Mouse (Mus musculus) heart, embryonic 14.5 days (tissue): ENCODE measurements around the gene Gm6583. TPM values are rescaled to one million over a fixed set of nuclear protein-coding genes. Genes with fewer than 3 reads are reported as not detected.

Source experiments
- ATAC-seq: fragments of 200-750 bp; cut with Nextera tagmentation; 2 replicates; pipeline ENCODE4 v1.8.0; 2017; ENCODE audit warnings: low read depth, moderate TSS enrichment; ENCODE audit not compliant: insufficient number of reproducible peaks, insufficient read depth, low FRiP score
- H3K27ac ChIP-seq, 2 experiments: fragments of 200-500 bp in 1 of 2; fragments of 300-500 bp in 1 of 2; sonication (generic) in 1 of 2; replicated peaks in 1 of 2; 2 replicates each; pipeline ENCODE4 v1.5.1; 2012 to 2014; ENCODE audit warnings: low read depth in 2 of 2, low read length in 2 of 2, control low read depth in 1 of 2, mild to moderate bottlenecking in 1 of 2, mixed read lengths in 1 of 2; ENCODE audit not compliant: control insufficient read depth in 1 of 2, insufficient read depth in 1 of 2
- H3K27me3 ChIP-seq: fragments of 300-500 bp; sonication (generic); 2 replicates; pipeline ENCODE4 v1.6.1; 2014; ENCODE audit warnings: mild to moderate bottlenecking, low read length, control low read depth; ENCODE audit not compliant: control insufficient read depth, insufficient read depth
- H3K36me3 ChIP-seq: fragments of 300-500 bp; sonication (generic); 2 replicates; pipeline ENCODE4 v1.6.1; 2014; ENCODE audit warnings: mild to moderate bottlenecking, control low read depth, low read length, mixed read lengths; ENCODE audit not compliant: control insufficient read depth, insufficient read depth
- H3K4me1 ChIP-seq, 2 experiments: fragments of 200-500 bp in 1 of 2; fragments of 300-500 bp in 1 of 2; sonication (generic) in 1 of 2; 2 replicates each; pipeline ENCODE4 v1.6.1; 2012 to 2014; ENCODE audit warnings: low read length in 2 of 2, control low read depth in 1 of 2, mixed read lengths in 1 of 2; ENCODE audit not compliant: control insufficient read depth in 2 of 2, insufficient read depth in 2 of 2
- H3K4me2 ChIP-seq: fragments of 300-500 bp; sonication (generic); 2 replicates; pipeline ENCODE4 v1.6.1; 2014; ENCODE audit warnings: mild to moderate bottlenecking, low read length
- H3K4me3 ChIP-seq, 2 experiments: fragments of 200-500 bp in 1 of 2; fragments of 300-500 bp in 1 of 2; sonication (generic) in 1 of 2; 2 replicates each; pipeline ENCODE4 v1.5.1; 2012 to 2014; ENCODE audit warnings: low read length in 2 of 2, mild to moderate bottlenecking in 2 of 2, control low read depth in 1 of 2, low read depth in 1 of 2, moderate library complexity in 1 of 2; ENCODE audit not compliant: control insufficient read depth in 1 of 2, insufficient read depth in 1 of 2
- H3K9ac ChIP-seq: fragments of 300-500 bp; sonication (generic); 2 replicates; pipeline ENCODE4 v1.6.1; 2014; ENCODE audit warnings: mild to moderate bottlenecking, low read length
- H3K9me3 ChIP-seq: fragments of 300-500 bp; sonication (generic); 2 replicates; pipeline ENCODE4 v1.6.1; 2016; ENCODE audit warnings: low read length, control low read depth; ENCODE audit not compliant: control insufficient read depth
- WGBS: fragments of 180-500 bp; shearing (Covaris S2); extraction: QIAGEN DNeasy Blood & Tissue Kit; methylation state at CpG from one replicate; pipeline ENCODE4 v1.1.7; 2014; 5-methylcytosine and 5-hydroxymethylcytosine counted together
- polyA plus RNA-seq: library from polyadenylated mRNA; unstranded; fragments of >200 nt; fragmentation: Nextera tagmentation; extraction: Ambion mirVana; gene quantifications from 2 replicates; pipeline ENCODE4 v1.2.1, GENCODE M21; 2014

Gene Gm6583
- polyA plus RNA-seq, 1 experiment from 2014 or later, result not detected

DNA sequence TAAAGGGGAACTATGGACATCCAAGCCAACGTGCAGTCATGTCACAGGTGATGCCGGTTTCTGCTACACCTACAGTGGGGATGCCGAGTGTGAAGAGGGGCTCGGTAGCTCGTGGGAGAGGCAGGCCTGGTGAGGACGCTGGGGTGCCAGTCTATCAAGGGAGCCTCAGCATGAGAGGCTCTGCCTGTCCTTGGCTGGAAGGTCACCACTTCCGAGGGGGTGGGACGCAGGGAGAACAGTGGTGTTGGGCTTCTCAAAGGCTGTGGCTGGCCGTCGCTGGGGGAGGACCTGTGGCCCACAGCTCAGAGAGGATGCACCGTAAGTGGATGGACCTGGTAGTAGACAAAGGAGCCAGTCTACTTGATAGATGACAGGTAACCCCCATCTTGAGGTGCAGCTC lies 25.3 kb upstream of the Gm6583 start:
- H3K4me3 ChIP-seq, result no peak overlapping the region
- no peak overlapping the region for H3K4me2 ChIP-seq
- WGBS, result 63% methylated on average over 11 of the region's 11 CpGs
- no peaks in the 10 kb centered on the region for H3K9me3 ChIP-seq
- H3K36me3 ChIP-seq, result peaks cover 8% of the 10 kb centered on the region; the same call in 1 of the 2 replicates
- ATAC-seq, result no peak
- H3K4me1 ChIP-seq, result no peaks in the 10 kb centered on the region
- H3K9ac ChIP-seq, result no peak overlapping the region
- no peaks in the 10 kb centered on the region for H3K27me3 ChIP-seq
- H3K27ac ChIP-seq, result no peak overlapping the region

DNA sequence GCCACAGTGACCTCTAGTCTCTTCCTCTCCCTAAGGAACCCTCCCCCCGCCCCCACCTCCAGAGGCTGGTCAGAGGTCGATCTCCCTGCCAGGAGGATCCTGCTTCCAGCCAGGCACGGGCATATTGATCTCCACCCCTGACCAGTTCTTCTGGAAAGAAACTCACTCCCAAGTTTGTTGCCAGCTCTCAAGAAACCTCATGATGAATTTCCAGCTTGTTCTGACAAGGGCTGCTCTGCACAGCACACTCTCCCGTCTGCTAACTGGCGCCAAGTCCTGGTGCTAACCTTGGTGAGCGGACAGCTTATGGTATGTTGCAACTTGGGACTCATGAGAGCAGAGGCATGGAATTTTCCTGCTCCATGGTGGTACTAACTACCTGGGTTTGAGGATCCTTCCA lies 22.9 kb upstream of the Gm6583 start:
- 82% methylated on average over 6 of the region's 6 CpGs for WGBS
- no peak overlapping the region for H3K4me2 ChIP-seq
- no peak overlapping the region for H3K4me3 ChIP-seq
- H3K9ac ChIP-seq, result no peak overlapping the region
- no peaks in the 10 kb centered on the region for H3K27me3 ChIP-seq
- no peak for ATAC-seq
- H3K27ac ChIP-seq, result no peak overlapping the region
- H3K9me3 ChIP-seq, result no peaks in the 10 kb centered on the region
- peaks cover 30% of the 10 kb centered on the region for H3K36me3 ChIP-seq
- no peaks in the 10 kb centered on the region for H3K4me1 ChIP-seq

DNA sequence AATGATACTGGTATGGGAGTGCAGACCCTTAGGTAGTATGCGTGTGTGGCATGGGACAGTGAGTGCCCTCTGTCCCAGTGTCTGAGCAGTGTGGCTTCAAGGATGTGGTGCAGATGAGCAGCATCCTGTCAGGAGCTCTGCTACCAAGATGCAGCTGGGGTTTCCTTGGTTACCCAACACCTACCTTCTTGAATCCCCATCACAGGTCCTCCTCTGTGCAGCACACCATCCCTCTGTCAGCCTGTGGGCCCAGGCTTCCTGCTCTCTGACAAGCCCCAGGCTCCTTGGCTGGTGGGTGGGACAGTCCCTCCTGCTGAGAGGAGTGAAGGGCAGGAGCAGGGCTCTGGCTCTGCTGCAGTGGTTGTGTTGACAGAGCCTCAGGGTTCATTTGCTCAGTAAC lies 21.5 kb upstream of the Gm6583 start:
- ATAC-seq, result no peak
- no peaks in the 10 kb centered on the region for H3K27me3 ChIP-seq
- no peak overlapping the region for H3K9ac ChIP-seq
- H3K4me3 ChIP-seq, result no peak overlapping the region
- no peaks in the 10 kb centered on the region for H3K9me3 ChIP-seq
- 92% methylated on average over 1 of the region's 1 CpGs for WGBS
- no peak overlapping the region for H3K27ac ChIP-seq
- no peak overlapping the region for H3K4me2 ChIP-seq
- peaks cover 42% of the 10 kb centered on the region for H3K36me3 ChIP-seq
- no peaks in the 10 kb centered on the region for H3K4me1 ChIP-seq

DNA sequence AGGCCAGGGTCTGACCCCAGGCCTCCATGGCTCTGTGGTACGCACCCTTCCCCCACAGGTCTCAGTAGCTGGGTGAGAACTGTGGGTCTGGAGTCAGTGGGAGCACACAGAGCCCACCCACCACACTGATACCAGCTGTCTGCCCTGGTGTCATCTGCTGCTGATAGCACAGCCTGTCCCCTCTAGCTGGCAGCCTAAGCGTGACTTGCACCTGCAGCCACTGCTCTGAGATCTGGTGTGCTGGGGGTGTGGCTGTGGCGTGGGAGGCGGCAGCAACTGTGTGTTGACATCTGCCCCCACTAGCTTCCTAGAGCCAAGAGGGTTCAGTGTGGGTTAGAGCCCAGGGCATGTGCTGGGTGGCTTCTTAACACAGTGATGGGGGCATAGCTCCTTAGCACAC lies 20.3 kb upstream of the Gm6583 start:
- no peak for ATAC-seq
- Histone ChIP-seq H3K9ac (no peak overlapping the region), H3K27ac (no peak overlapping the region), H3K27me3 (no peaks in the 10 kb centered on the region), H3K4me1 (no peaks in the 10 kb centered on the region), H3K36me3 (peaks cover 54% of the 10 kb centered on the region), H3K4me3 (no peak overlapping the region), H3K9me3 (no peaks in the 10 kb centered on the region), H3K4me2 (no peak overlapping the region)
- 85% methylated on average over 4 of the region's 4 CpGs for WGBS

DNA sequence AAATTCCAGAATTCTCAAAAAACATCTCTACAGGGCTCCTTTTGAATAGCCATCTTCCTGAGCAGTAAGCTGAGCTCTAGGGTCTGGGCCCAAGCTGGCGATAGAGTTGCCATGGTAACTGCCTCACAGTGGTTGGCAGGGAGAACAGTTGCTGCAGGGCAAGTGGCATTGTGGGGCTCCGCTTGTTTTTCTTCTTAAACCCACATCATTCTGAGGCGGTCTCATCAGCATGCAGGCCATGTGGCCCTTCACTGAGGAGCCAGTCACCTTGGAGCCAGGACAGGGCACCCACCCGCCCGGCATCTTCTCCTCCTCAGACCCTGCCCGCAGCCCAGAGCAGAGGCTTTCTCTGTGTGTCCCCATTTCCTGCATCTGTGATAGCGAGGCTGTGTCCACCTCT lies 16.1 kb upstream of the Gm6583 start:
- Histone ChIP-seq H3K27me3 (no peaks in the 10 kb centered on the region), H3K27ac (no peak overlapping the region), H3K9me3 (no peaks in the 10 kb centered on the region), H3K36me3 (peaks cover 78% of the 10 kb centered on the region), H3K4me1 (no peaks in the 10 kb centered on the region), H3K9ac (no peak overlapping the region), H3K4me3 (no peak overlapping the region), H3K4me2 (no peak overlapping the region)
- ATAC-seq, result no peak
- WGBS, result 77% methylated on average over 7 of the region's 7 CpGs

DNA sequence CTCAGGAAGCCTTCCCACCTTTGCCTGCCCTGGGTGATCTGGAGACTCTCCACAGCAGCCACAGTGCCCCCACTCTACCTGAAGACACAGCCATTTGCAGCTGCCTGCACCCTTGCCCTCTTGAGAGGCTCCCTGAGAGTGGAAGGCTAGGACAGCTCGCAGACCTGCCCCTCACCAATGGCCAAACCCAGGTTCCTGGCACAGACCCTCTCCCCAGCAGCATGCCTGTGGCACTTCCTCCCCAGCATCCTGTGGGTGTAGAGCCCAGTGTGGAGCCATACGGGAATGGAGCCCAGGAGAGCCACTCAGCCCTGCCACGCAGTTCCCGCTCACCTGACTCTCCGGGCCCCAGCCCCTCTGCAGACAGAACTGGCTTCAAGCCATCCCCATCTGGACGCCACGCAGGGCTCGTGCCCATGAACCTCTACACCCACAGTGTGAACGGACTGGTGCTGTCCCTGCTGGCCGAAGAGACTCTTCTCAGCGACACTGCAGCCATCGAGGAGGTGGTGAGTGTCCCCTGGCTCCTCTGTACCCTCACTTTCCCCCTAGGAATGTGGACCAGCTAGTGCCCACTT lies 14.5 kb upstream of the Gm6583 start:
- 92% methylated on average over 12 of the region's 12 CpGs for WGBS
- H3K4me3 ChIP-seq, result no peak overlapping the region
- no peaks in the 10 kb centered on the region for H3K27me3 ChIP-seq
- ATAC-seq, result no peak
- peaks cover 78% of the 10 kb centered on the region for H3K36me3 ChIP-seq
- no peak overlapping the region for H3K27ac ChIP-seq
- H3K9ac ChIP-seq, result no peak overlapping the region
- H3K4me1 ChIP-seq, result no peaks in the 10 kb centered on the region
- H3K9me3 ChIP-seq, result no peaks in the 10 kb centered on the region
- no peak overlapping the region for H3K4me2 ChIP-seq

DNA sequence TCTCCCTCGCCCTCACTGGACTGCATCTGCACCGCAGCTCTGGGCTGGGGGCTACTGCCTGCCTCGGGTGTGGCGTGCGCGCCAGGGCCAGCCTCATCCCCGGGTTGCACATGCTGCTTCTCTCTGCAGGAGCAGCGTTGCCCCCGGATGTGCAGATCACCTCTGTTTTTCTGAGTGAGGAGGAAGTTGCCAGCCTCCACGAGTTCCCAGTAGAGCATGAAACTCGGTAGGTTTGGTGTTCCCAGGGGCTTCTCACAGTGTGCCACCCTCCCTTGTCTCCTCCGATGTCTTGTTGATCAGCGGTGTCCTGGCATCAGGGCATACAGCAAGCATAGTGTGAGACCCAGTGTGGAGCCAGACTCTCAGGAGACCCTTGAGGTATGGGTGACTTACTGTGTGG lies 13.5 kb upstream of the Gm6583 start:
- Histone ChIP-seq H3K27me3 (no peaks in the 10 kb centered on the region), H3K4me2 (no peak overlapping the region), H3K4me1 (no peaks in the 10 kb centered on the region), H3K9me3 (no peaks in the 10 kb centered on the region), H3K4me3 (no peak overlapping the region), H3K36me3 (peaks cover 78% of the 10 kb centered on the region), H3K27ac (no peak overlapping the region), H3K9ac (no peak overlapping the region)
- no peak for ATAC-seq
- WGBS, result 94% methylated on average over 13 of the region's 13 CpGs

DNA sequence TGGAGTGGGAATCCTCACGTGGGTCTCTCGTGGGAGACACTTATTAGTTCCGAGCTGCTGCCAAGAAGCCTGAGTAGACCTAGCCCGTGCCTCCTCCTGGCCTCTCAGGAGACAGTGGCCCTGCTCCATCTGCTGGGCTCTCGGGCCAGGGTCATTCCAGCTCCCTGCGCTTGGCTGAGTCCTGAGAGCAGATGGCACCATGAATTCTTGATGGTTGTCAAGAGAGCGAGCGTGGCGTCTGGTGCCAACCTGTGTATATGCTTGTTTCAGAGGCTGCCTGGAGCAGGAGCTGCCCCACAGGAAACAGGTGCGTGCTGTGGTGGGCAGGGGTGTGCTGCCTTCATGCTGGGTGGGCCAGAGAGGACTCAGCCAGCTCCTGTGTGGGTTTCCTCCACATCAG lies 12.8 kb upstream of the Gm6583 start:
- Histone ChIP-seq H3K27ac (no peak overlapping the region), H3K4me1 (no peaks in the 10 kb centered on the region), H3K4me3 (no peak overlapping the region), H3K9ac (no peak overlapping the region), H3K9me3 (no peaks in the 10 kb centered on the region), H3K27me3 (no peaks in the 10 kb centered on the region), H3K4me2 (no peak overlapping the region), H3K36me3 (peaks cover 78% of the 10 kb centered on the region)
- WGBS, result 93% methylated on average over 10 of the region's 10 CpGs
- no peak for ATAC-seq
